Mouse (Mus musculus) heart, adult 18-20 months (tissue): Measurements from ENCODE around the gene Stk38. TPM values are rescaled to one million over a fixed set of nuclear protein-coding genes. Genes with fewer than 3 reads are reported as not detected.
"Not testable (repeated sequence)": the region's sequence is repeated elsewhere in the genome, so short reads cannot be mapped to it uniquely, and the experiment has no call there.

Experiments
- DNase-seq, 2 experiments: peaks; one replicate each; pipeline ENCODE4 v3.0.0; 2021 to 2022; ENCODE audit warnings: mixed read lengths in 1 of 2
- long read RNA-seq, 2 experiments: library from polyadenylated mRNA; stranded (forward); transcript quantifications; one replicate each; pipeline ENCODE4 v2.0.0; 2021
- total RNA-seq, 2 experiments: library from RNA; stranded (reverse); gene quantifications; 2 replicates each; pipeline ENCODE4 v1.2.3; 2021

The Stk38 gene
- 10 to 100 TPM; 22.0 to 28.8 TPM for total RNA-seq
- long read RNA-seq, experiment 1, transcript Stk38-201 (14 exons, 3,351 nt) = major isoform, 15 of 36 reads
- long read RNA-seq, experiment 1, partial matches to known transcripts = 1 of 36 reads
- long read RNA-seq, experiment 1, other reads (novel, unspliced or antisense) = 15 of 36 reads
- long read RNA-seq, experiment 2, transcript Stk38-201 (14 exons, 3,351 nt) = major isoform, 10 of 28 reads
- long read RNA-seq, experiment 2, partial matches to known transcripts = 0 of 28 reads
- long read RNA-seq, experiment 2, other reads (novel, unspliced or antisense) = 17 of 28 reads

GRCm38 (mm10) chr17:29007641-29008325 lies at the start of gene Stk38:
TSS of gene Stk38 (minus strand) at chr17:29007995.
- DNase-seq = peak; percentile 95 to 96

- no peak for DNase-seq
Measured at GRCm38 (mm10) chr17:29057361-29057890, 49.6 kb upstream of the Stk38 start.

DNA sequence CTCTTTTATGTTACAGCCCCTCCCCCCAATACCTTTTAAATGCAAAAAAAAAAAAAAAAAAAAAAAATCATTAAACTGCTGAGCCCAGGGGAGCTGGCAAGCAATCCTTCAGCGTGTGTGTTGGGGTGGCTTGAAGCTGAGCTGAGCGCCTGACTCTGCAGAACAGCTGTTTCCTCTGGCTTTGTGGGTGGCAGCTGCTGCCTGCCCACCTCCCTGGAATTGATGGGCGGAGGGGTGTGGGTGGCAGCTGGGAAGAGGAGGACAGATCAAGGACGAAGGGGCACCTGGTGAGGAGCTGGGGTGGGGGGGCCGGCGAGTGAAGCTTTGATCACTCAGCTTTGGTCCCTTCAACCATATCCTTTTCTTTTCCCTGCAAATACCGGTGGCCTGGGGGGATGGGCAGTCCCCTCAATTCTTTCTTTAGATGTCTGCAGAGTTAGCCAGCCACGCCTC lies 48.9 kb upstream of the Stk38 start:
- no peak for DNase-seq

DNA sequence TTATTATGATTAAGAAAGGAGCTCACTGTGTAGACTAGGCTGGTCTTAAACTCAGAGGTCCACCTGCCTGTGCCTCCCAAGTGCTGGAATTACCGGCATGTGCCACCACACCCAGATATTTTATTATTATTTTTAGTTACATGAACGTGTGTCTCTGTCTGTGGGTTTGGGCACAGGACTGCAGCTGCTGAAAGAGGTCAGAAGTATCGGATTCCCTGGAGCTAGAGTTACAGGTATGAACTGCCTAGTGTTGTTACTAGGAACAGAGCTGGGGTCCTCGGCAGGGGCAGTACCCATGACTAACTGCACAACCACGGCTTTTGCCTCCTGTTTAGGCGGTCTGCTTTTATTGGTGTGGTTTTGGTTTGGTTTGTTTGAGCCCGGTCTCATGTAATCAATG lies 48.4 kb upstream of the Stk38 start:
- no peak for DNase-seq

- DNase-seq = no peak
Measured at GRCm38 (mm10) chr17:29055586-29055985, 47.8 kb upstream of the Stk38 start.

- no peak for DNase-seq
Measured at GRCm38 (mm10) chr17:29054429-29054828, 46.6 kb upstream of the Stk38 start.

- DNase-seq = peak; percentile 79 to 91
Measured at GRCm38 (mm10) chr17:29053841-29054240, 46.0 kb upstream of the Stk38 start.

DNA sequence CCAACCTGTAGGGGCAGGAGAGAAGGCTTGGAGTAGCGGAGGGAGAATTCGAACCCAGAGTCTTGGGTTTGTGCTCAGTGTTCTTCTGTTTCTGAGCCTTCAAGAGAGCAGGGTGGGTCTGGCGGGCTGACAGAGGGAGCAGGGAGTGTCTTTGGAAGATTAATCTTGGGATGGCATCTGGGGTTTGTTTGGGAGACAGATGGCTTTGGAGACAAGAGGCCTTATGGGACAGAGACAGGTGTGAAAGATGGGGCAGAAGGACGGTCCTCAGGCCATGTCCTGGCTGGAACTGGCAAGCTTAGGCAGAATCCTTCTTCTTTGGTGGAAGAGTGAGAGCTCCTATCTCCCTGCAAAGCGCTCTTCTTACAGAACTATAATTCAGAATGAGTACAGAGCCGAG lies 45.3 kb upstream of the Stk38 start:
- no peak for DNase-seq

DNA sequence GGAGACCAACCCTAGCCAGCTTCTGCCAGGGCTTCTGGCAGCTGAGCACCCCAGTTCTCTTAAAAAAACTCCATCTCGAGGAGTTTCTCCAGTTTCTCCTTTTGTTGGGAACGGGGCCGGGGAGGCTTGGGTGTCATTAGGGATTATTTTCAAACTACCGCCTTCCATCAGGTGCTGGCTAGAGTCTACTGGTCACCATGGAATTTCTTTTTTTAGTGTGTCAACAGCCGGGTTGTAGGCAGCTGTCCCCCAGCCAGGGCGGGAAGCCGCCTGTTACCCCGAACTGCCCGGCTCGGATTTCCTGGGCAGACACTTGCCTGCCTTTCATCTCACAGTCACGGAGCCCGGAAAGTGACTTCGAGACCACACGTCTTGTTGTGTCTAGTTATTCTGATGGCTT lies 43.0 kb upstream of the Stk38 start:
- no peak for DNase-seq

DNA sequence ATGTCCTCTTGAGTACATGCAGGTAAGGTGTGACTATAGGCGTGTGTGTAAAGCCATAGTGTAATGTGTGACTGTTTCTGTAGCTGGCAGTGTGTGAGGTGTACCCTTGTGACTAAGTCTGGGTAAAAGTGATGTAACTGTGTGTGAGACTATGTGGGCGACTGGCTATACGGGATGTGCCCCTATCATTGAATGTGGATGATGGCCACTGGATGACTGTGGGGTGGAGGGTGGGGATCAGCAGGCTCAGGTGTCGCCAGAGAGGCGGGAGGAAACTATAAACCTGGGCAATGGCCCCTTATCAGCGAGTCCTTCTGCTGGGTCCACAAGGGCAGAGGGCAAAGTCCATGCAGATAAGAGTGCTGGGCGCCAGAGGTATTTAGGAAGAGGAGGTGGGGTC lies 42.1 kb upstream of the Stk38 start:
- DNase-seq = no peak

DNA sequence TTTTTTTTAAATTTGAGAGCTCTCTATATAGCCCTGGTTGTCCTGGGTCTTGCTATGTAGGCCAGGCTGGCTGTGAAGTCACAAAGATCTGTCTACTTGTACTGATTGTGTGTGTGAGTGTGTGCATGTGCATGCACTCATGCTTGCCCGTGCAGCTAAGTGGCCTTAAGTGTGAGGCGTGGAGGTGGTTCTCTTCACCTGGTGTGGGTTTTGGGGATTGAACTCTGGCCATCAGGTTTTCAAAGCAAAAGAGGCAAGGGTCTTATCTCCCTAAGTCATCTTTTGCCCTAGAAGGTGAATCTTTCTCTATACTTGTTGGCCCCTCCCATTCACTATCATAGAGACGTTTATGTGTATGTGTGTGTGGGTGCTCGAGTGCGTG lies 41.7 kb upstream of the Stk38 start:
- no peak for DNase-seq

- peak; percentile 85 to 95 for DNase-seq
Measured at GRCm38 (mm10) chr17:29048748-29049507, 41.1 kb upstream of the Stk38 start.

DNA sequence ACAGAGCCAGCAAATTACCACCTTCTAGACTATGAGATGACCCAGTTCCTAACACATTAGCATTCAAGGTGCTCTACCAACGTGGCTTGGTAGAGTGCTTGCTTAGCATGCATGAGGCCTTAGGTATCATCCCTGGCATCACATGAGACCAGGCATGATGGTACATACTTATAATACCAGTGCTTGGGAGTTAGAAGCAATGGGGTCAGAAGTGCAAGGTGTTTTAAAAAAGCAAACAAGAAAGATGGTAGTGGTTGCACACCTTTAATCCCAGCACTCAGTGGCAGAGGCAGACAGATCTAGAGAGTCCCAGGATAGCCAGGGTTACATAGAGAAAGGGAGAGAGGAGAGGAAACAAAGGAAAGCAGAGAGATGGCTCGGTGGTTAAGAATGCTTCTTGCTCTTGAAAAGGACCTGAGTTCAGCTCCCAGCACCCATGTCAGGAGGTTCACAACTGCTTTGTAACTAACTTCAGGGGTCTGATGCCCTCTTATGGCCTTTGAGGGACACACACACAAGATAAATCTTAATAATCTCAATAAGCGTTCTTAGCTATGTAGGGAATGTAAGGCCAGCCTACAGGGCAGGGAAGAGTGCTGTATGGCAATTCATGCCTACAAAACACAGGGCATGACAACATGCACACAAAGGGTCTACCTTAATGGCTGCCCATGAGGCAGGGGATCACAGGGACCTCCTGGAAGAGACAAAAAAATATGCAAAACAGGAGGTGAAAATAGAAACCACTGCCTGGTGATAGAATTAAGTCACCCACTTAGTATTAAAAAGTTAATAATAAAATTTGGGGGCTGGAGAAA lies 40.1 kb upstream of the Stk38 start:
- DNase-seq = peak in 1 of 2 experiments; percentile 6

DNA sequence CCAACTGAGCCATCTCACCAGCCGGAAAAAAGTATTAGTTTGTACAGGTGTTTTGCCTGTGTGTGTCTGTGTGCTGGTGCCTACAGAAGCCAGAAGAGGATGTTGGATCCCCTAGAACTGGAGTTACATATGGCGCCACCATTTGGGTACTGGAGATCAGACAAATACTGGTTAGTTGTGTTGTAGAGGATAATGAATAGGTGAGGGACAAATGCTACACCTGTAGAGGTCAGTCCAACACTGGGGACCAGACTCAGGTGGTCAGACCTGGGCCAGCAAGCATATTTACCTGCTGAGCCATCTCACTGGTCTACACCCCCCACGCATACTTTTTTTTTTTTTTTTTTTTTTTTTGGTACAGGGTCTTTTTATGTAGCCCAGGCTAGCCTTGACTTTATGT lies 39.1 kb upstream of the Stk38 start:
- DNase-seq = no peak

DNA sequence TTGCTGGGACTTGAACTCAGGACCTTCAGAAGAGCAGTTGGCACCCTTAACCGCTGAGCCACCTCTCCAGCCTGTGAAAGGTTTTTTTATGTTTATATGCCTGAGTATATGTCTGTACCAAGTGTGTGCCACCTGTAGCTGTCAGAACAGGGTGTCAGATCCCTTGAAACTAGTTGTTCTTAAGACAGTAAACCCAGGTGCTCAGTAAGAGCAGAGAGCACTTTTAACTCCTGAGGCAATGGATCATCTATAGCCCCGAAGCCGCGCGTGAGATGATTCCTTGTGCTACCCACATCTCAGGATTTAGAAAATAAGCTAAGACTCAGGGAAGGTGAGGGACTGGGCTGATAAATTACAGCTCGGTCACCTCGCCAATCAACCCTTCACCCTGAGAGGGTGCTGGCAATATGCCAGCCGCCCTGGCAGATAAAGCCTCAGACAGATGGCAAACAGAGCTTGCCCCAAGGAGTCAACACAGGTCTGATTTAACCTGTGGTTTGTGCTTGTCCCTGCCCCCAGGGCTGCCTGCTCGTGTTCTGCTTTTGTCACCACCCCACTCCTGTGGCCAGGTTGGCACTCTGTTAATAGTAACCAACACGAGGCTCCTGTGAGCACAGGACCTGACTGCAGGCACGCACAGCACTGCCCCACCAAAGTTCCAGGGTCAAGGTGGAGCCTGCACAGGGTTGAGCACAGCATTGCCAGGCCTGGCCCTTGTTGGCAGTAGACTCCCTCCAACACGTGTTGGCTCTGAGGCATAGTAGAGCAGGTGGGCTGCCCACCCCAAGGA lies 38.1 kb upstream of the Stk38 start:
- DNase-seq = peak; percentile 53 to 58

GRCm38 (mm10) chr17:29044925-29045319 lies 37.1 kb upstream of the Stk38 start:
- DNase-seq = peak in 1 of 2 experiments; percentile 57

GRCm38 (mm10) chr17:29044146-29044924 lies 36.5 kb upstream of the Stk38 start:
- peak in 1 of 2 experiments; percentile 18 for DNase-seq

DNA sequence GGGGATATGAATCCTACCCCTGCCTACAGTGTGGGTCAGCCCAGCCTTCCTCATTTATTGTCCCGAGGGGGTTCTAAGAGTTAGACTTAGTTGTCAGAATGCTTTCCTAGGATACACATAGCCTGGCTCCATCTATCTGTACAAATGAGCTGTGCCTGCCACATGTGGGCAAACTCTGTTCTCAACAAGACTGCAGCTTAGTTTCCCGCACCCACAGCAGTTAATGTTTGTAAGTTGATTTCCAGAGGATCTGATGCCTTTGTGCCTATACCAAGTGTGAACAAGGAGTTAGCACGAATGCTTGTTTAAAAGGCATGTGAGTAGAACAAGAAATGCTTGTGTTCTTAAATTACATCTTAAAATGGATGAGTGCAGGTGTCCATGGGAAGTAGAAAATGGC lies 35.8 kb upstream of the Stk38 start:
- DNase-seq = no peak

DNA sequence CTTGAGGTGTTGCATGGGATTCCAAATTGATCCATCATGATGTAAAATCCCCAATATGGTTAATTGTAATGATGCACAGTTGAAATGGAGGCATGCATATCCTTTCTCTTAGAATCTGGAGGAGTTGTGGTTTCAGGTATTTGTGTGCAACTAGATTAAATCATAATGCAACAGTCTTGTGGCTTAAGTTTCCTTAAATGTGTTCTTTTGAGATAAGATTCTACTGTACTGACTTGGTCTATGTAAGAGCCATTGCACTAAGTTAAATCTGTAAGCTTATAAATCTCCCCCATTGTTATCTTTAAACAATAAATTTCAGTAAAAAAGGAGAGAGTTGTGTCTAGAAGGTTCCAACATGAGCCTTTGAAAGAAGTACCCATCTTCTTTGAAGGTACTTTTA lies 34.8 kb upstream of the Stk38 start:
- no peak for DNase-seq

- not testable (repeated sequence) for DNase-seq
Measured at GRCm38 (mm10) chr17:29041632-29042031, 33.8 kb upstream of the Stk38 start.
